Mouse (Mus musculus) liver, adult 2 months (tissue): ENCODE data around the gene Capn15. TPM values are rescaled to one million over a fixed set of nuclear protein-coding genes. Genes with fewer than 3 reads are reported as not detected.

Experiments used
- DNase-seq: peaks from one replicate; pipeline ENCODE4 v3.0.0-alpha.2; 2011; ENCODE audit warnings: low read depth, low spot score; ENCODE audit errors: extremely low read depth
- H3K27ac ChIP-seq: fragments of 200-500 bp; replicated peaks from 2 replicates; pipeline ENCODE4 v1.5.1; 2012; ENCODE audit warnings: low read depth, mild to moderate bottlenecking, control low read depth, inconsistent platforms, low read length; ENCODE audit not compliant: insufficient read depth
- H3K27me3 ChIP-seq: fragments of 200-500 bp; 2 replicates; pipeline ENCODE4 v1.6.1; 2012; ENCODE audit warnings: mild to moderate bottlenecking, moderate library complexity, low read length, inconsistent platforms; ENCODE audit not compliant: control insufficient read depth, insufficient read depth
- H3K36me3 ChIP-seq: fragments of 200-500 bp; 2 replicates; pipeline ENCODE4 v1.6.1; 2012; ENCODE audit warnings: low read length, inconsistent platforms; ENCODE audit not compliant: control insufficient read depth, insufficient read depth
- H3K4me1 ChIP-seq: fragments of 200-500 bp; 2 replicates; pipeline ENCODE4 v1.6.1; 2011; ENCODE audit warnings: low read length; ENCODE audit not compliant: control insufficient read depth, insufficient read depth
- H3K4me3 ChIP-seq: fragments of 200-500 bp; 2 replicates; pipeline ENCODE4 v1.5.1; 2011; ENCODE audit warnings: low read depth, mild to moderate bottlenecking, control low read depth, low read length, moderate library complexity; ENCODE audit not compliant: insufficient read depth
- H3K79me2 ChIP-seq: fragments of 200-500 bp; 2 replicates; pipeline ENCODE4 v1.6.1; 2012; ENCODE audit warnings: inconsistent platforms, mild to moderate bottlenecking, low read length, moderate library complexity; ENCODE audit not compliant: control insufficient read depth, insufficient read depth
- H3K9ac ChIP-seq: fragments of 200-500 bp; 2 replicates; pipeline ENCODE4 v1.6.1; 2012; ENCODE audit warnings: low read depth, mild to moderate bottlenecking, control low read depth, inconsistent platforms, low read length
- CTCF ChIP-seq: fragments of 200-500 bp; IDR thresholded peaks from 2 replicates; pipeline ENCODE4 v1.5.1; 2011; ENCODE audit warnings: low read depth, low read length, control low read depth
- POLR2A ChIP-seq: fragments of 200-500 bp; IDR thresholded peaks from 2 replicates; pipeline ENCODE4 v1.6.1; 2011; ENCODE audit warnings: low read length, control low read depth; ENCODE audit not compliant: insufficient read depth; ENCODE audit errors: extremely low read depth
- WGBS: fragments of 180-500 bp; shearing (Covaris S2); methylation state at CpG from one replicate; pipeline ENCODE4 v1.1.7; 2018; 5-methylcytosine and 5-hydroxymethylcytosine counted together
- polyA plus RNA-seq: library from polyadenylated mRNA; depleted of rRNA; stranded (reverse); fragments of >200 nt; gene quantifications from 2 replicates; pipeline ENCODE4 v1.2.3, GENCODE M21; 2012
- total RNA-seq: library from RNA; depleted of rRNA; stranded (reverse); fragments of >200 nt; gene quantifications from 2 replicates; pipeline ENCODE4 v1.2.3, GENCODE M21; 2014

Capn15 gene
- total and polyA plus RNA-seq, 2 experiments: 1.8 to 23.3 TPM

DNA sequence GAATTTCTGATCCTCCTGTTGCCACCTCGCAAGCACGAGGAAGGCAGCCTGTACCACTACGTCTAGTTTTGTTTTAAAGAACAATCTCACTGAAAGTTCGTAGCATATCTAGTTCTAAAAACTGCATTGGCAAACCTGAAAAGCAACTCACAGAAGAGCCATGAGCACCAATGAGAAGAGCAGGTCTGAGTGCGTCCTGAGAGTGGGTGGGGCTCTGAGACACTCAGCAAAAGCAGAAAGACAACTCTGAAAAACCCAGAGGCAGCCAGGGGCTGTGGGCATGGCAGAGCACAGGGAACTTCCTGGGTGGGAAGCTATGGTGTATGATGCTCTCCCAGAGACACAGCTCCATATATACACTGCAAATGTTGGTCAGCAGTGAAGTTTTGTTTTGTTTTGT is 37.6 kb upstream of the Capn15 start:
- TF ChIP-seq POLR2A: no peak
- TF ChIP-seq CTCF: no peak
- Histone ChIP-seq H3K4me3 (no peak overlapping the region), H3K79me2 (no peaks in the 10 kb centered on the region), H3K36me3 (no peaks in the 10 kb centered on the region), H3K27me3 (no peaks in the 10 kb centered on the region), H3K4me1 (peaks cover 6% of the 10 kb centered on the region; the same call in 1 of the 2 replicates), H3K27ac (no peak overlapping the region), H3K9ac (no peak overlapping the region)
- 98% methylated on average over 5 of the region's 5 CpGs for WGBS
- DNase-seq: no peak

DNA sequence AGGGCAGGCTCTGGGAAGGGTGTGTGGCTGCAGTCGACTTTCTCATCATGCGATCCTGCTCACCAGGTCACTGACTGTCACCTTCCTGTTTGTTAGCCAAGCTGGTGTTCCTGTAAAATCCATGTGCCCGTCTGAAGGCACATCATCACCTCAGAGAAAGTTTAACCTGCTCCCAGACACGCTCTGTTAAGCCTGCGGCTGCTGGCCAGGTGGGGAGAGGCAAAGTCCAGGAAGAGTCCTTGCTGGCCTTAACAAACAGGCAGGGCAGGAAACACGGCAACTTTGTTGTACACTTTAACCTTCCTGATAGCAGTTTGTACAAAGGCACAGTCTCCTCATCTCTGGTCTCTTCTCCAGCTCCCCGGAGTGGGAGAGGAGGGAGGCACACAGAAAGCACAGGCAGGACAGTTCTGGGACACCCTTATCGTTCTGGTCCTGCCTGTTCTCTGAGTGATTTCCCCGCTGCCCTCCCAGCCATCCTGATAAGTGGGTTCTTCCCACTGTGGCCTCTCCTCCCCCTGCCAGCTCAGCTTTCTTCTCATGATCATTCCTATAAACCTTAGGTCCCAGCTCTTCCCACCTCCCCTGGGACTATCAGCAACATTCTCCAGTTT is 36.2 kb upstream of the Capn15 start:
- Histone ChIP-seq H3K27me3 (no peaks in the 10 kb centered on the region), H3K79me2 (no peaks in the 10 kb centered on the region), H3K27ac (no peak overlapping the region), H3K4me1 (peaks cover 6% of the 10 kb centered on the region; the same call in 1 of the 2 replicates), H3K4me3 (no peak overlapping the region), H3K9ac (no peak overlapping the region), H3K36me3 (no peaks in the 10 kb centered on the region)
- peak; percentile 85 for DNase-seq
- TF ChIP-seq POLR2A: no peak
- TF ChIP-seq CTCF: no peak
- WGBS: 22% methylated on average over 9 of the region's 9 CpGs

DNA sequence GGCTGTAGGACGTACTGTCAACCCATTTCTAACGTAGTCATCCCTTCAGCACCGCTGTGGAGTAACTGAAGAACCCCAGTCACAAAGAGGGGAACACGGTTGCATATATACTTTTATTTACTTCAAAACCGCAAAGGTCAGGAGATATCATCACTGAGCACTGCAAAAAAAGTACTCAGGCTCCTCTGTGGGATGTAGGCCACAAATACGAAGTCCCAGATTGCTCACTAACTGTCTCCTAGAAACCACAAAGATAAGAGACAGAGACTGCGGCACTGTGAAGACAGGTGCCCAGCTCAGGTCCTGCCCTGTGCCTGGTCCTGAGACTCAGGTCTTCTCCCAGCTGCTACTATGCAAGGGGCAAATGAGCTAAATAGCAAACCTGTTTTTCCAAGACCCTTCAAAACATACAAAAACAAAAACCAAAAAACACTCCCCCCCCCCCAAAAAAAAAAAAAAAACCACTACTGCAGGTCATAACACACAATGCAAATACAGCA is 35.3 kb upstream of the Capn15 start:
- H3K4me1 ChIP-seq: peaks cover 6% of the 10 kb centered on the region; the same call in 1 of the 2 replicates
- H3K4me3 ChIP-seq: no peak overlapping the region
- no peak for TF ChIP-seq CTCF
- TF ChIP-seq POLR2A: no peak
- no peaks in the 10 kb centered on the region for H3K36me3 ChIP-seq
- DNase-seq: no peak
- WGBS: 90% methylated on average over 7 of the region's 7 CpGs
- H3K27me3 ChIP-seq: no peaks in the 10 kb centered on the region
- no peak overlapping the region for H3K27ac ChIP-seq
- H3K9ac ChIP-seq: no peak overlapping the region
- no peaks in the 10 kb centered on the region for H3K79me2 ChIP-seq

DNA sequence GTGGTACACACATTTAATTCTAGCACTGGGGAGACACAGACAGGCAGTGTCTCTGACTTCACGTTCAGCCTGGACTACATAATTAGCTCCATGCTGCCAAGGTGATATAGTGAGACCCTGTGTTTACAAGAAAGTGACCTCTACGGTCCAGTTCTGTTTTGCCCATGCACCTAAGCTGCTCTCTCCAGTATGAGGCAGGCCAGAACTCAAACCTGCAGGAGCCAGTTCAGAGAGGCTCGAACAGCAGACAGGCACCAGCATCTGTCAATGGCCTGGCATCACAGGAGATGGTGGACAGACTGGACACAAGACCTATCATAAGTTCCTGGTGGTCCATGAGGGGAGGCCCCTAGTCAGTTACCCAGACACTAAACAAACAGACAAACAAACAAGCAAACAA is 32.8 kb upstream of the Capn15 start:
- no peak overlapping the region for H3K4me3 ChIP-seq
- no peak overlapping the region for H3K27ac ChIP-seq

DNA sequence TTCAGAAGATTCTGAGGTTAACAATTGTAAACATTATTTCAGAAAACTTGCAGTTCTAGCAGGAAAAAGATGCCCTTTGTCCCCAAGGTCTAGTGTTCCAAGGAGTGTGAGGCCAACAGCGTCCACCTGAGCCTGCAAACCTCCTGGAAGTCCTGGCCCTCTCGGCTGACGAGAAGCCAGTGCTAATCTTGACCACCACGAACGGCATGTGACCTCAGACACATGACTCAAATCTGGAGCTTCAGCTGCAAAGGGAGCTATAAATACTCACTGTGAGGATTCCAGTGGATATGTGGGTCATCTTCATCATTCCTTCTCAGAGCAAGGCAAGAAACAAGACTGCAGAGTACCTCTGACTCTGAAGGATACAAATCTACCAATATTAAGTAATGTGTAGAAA is 32.4 kb upstream of the Capn15 start:
- Histone ChIP-seq H3K36me3 (no peaks in the 10 kb centered on the region; the same call in 1 of the 2 replicates), H3K4me1 (peaks cover 6% of the 10 kb centered on the region; the same call in 1 of the 2 replicates), H3K27ac (no peak overlapping the region), H3K9ac (no peak overlapping the region), H3K79me2 (no peaks in the 10 kb centered on the region), H3K4me3 (no peak overlapping the region), H3K27me3 (no peaks in the 10 kb centered on the region)
- peak; percentile 17 for DNase-seq
- WGBS: 72% methylated on average over 5 of the region's 5 CpGs
- TF ChIP-seq CTCF: no peak
- TF ChIP-seq POLR2A: no peak

More for the DNA sequence above, 32.8 kb upstream of the Capn15 start:
- Histone ChIP-seq H3K4me1 (peaks cover 6% of the 10 kb centered on the region; the same call in 1 of the 2 replicates), H3K27me3 (no peaks in the 10 kb centered on the region), H3K9ac (no peak overlapping the region), H3K36me3 (no peaks in the 10 kb centered on the region; the same call in 1 of the 2 replicates), H3K79me2 (no peaks in the 10 kb centered on the region)
- TF ChIP-seq CTCF (no peak), POLR2A (no peak)
- no peak for DNase-seq
- WGBS: 85% methylated on average over 3 of the region's 3 CpGs

DNA sequence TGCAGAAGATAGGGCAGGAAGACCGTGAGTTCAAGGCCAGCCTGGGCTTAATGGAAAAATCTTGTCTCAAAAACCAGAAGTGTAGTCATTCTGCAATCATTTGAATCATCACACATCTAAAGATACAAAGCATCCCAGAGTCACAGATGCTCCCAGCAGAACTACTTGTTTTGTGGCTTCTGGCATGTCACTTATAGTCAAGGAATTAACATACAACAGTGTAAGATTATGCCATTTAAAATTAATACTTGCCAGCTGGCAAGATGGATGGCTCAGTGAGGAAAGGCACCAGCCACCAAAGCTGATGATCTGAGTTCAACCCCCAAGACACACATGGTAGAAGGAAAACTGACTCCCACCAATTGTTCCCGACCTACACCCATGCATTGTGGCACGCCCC is 31.4 kb upstream of the Capn15 start:
- Histone ChIP-seq H3K4me1 (peaks cover 4% of the 10 kb centered on the region), H3K79me2 (no peaks in the 10 kb centered on the region), H3K36me3 (no peaks in the 10 kb centered on the region; the same call in 1 of the 2 replicates), H3K4me3 (no peak overlapping the region), H3K27ac (no peak overlapping the region), H3K9ac (no peak overlapping the region), H3K27me3 (no peaks in the 10 kb centered on the region)
- 92% methylated on average over 3 of the region's 3 CpGs for WGBS
- TF ChIP-seq POLR2A (no peak), CTCF (no peak)
- DNase-seq: no peak
